Mouse (Mus musculus) liver, embryonic 13.5 days (tissue): ENCODE data around the gene Oprl1. TPM values are rescaled to one million over a fixed set of nuclear protein-coding genes. Genes with fewer than 3 reads are reported as not detected.

Source experiments
- ATAC-seq: fragments of 200-750 bp; cut with Nextera tagmentation; 2 replicates; pipeline ENCODE4 v1.8.0; 2017; ENCODE audit warnings: low read depth, mild to moderate bottlenecking, moderate number of reproducible peaks, moderate library complexity
- DNase-seq: peaks from one replicate; pipeline ENCODE4 v3.0.0; 2022
- H3K27ac ChIP-seq: fragments of 300-500 bp; sonication (generic); 2 replicates; pipeline ENCODE4 v1.5.1; 2015; ENCODE audit warnings: moderate library complexity, mild to moderate bottlenecking, inconsistent platforms
- H3K27me3 ChIP-seq: fragments of 300-500 bp; sonication (generic); 2 replicates; pipeline ENCODE4 v1.6.1; 2015; ENCODE audit warnings: mild to moderate bottlenecking, inconsistent platforms
- H3K36me3 ChIP-seq: fragments of 300-500 bp; sonication (generic); 2 replicates; pipeline ENCODE4 v1.6.1; 2015; ENCODE audit warnings: mild to moderate bottlenecking, inconsistent platforms
- H3K4me1 ChIP-seq: fragments of 300-500 bp; sonication (generic); replicated peaks from 2 replicates; pipeline ENCODE4 v1.6.1; 2015; ENCODE audit warnings: inconsistent platforms
- H3K4me2 ChIP-seq: fragments of 300-500 bp; sonication (generic); 2 replicates; pipeline ENCODE4 v1.6.1; 2015; ENCODE audit warnings: inconsistent platforms, mild to moderate bottlenecking, moderate library complexity
- H3K4me3 ChIP-seq: fragments of 300-500 bp; sonication (generic); replicated peaks from 2 replicates; pipeline ENCODE4 v1.5.1; 2015; ENCODE audit warnings: mild to moderate bottlenecking, inconsistent platforms
- H3K9ac ChIP-seq: fragments of 300-500 bp; sonication (generic); 2 replicates; pipeline ENCODE4 v1.6.1; 2015; ENCODE audit warnings: mild to moderate bottlenecking, inconsistent platforms
- H3K9me3 ChIP-seq: fragments of 300-500 bp; sonication (generic); replicated peaks from 2 replicates; pipeline ENCODE4 v1.6.1; 2016; ENCODE audit warnings: inconsistent platforms
- WGBS: fragments of 180-500 bp; shearing (Covaris S2); methylation state at CpG from one replicate; pipeline ENCODE4 v1.1.7; 2015; ENCODE audit not compliant: insufficient replicate concordance; 5-methylcytosine and 5-hydroxymethylcytosine counted together
- polyA plus RNA-seq: library from polyadenylated mRNA; unstranded; fragments of >200 nt; fragmentation: Nextera tagmentation; extraction: Ambion mirVana; gene quantifications from 2 replicates; pipeline ENCODE4 v1.2.1, GENCODE M21; 2015

Oprl1 gene
- polyA plus RNA-seq, 1 experiment from 2014 or later = 0.45 TPM

GRCm38 (mm10) chr2:181766672-181767557 is 52.1 kb downstream of the Oprl1 start:
- Histone ChIP-seq H3K36me3 (no peaks in the 10 kb centered on the region), H3K4me1 (no peaks in the 10 kb centered on the region), H3K4me2 (no peak overlapping the region), H3K9me3 (no peaks in the 10 kb centered on the region), H3K4me3 (no peak overlapping the region), H3K9ac (no peak overlapping the region), H3K27me3 (peaks cover 11% of the 10 kb centered on the region; the same call in 1 of the 2 replicates), H3K27ac (no peak overlapping the region)
- DNase-seq (no peak), ATAC-seq (no peak)
- 51% methylated on average over 14 of the region's 14 CpGs for WGBS

GRCm38 (mm10) chr2:181768451-181768850 is 53.6 kb downstream of the Oprl1 start:
- Histone ChIP-seq H3K36me3 (no peaks in the 10 kb centered on the region), H3K27me3 (peaks cover 8% of the 10 kb centered on the region; the same call in 1 of the 2 replicates), H3K9ac (no peak overlapping the region), H3K27ac (no peak overlapping the region), H3K4me2 (no peak overlapping the region), H3K4me3 (no peak overlapping the region), H3K4me1 (no peaks in the 10 kb centered on the region), H3K9me3 (no peaks in the 10 kb centered on the region)
- DNase-seq (no peak), ATAC-seq (no peak)

GRCm38 (mm10) chr2:181769397-181769796 is 54.6 kb downstream of the Oprl1 start:
- H3K27ac ChIP-seq = no peak overlapping the region
- no peak for ATAC-seq
- no peak overlapping the region for H3K4me2 ChIP-seq
- H3K4me1 ChIP-seq = no peaks in the 10 kb centered on the region
- 56% methylated on average over 2 of the region's 2 CpGs for WGBS
- H3K4me3 ChIP-seq = no peak overlapping the region
- no peaks in the 10 kb centered on the region for H3K36me3 ChIP-seq
- no peaks in the 10 kb centered on the region for H3K9me3 ChIP-seq
- no peak for DNase-seq
- H3K9ac ChIP-seq = no peak overlapping the region
- H3K27me3 ChIP-seq = no peaks in the 10 kb centered on the region

Other genes with a start within 250 kb of the Oprl1 start
- gene Abhd16b, start 221.8 kb upstream of the Oprl1 start, polyA plus RNA-seq = 0.06 TPM in 2 replicates
- gene Tpd52l2, start 217.9 kb upstream of the Oprl1 start, polyA plus RNA-seq = 83.0 and 87.8 TPM in 2 replicates
- 29.6 and 35.7 TPM in 2 replicates for gene Dnajc5, start 194.5 kb upstream of the Oprl1 start, polyA plus RNA-seq
- 19.8 and 22.1 TPM in 2 replicates for gene Uckl1, start 130.1 kb upstream of the Oprl1 start, polyA plus RNA-seq
- gene Prpf6, start 123.1 kb upstream of the Oprl1 start, polyA plus RNA-seq = 33.6 and 37.3 TPM in 2 replicates
- gene Zfp512b, start 122.2 kb upstream of the Oprl1 start, polyA plus RNA-seq = 8.4 and 9.0 TPM in 2 replicates
- gene Samd10, start 115.8 kb upstream of the Oprl1 start, polyA plus RNA-seq = 2.2 and 2.4 TPM in 2 replicates
- not detected in 2 replicates for gene Gm29797, start 58.0 kb upstream of the Oprl1 start, polyA plus RNA-seq
- 6.4 and 6.5 TPM in 2 replicates for gene Sox18, start 43.4 kb upstream of the Oprl1 start, polyA plus RNA-seq
- gene Tcea2, start 34.7 kb upstream of the Oprl1 start, polyA plus RNA-seq = 2.4 and 2.6 TPM in 2 replicates
- gene Rgs19, start 21.0 kb upstream of the Oprl1 start, polyA plus RNA-seq = 17.7 and 19.9 TPM in 2 replicates
- not detected in 2 replicates for gene Lkaaear1, start 16.6 kb upstream of the Oprl1 start, polyA plus RNA-seq
- gene Myt1, start 48.3 kb downstream of the Oprl1 start, polyA plus RNA-seq = 0.12 TPM in 1 of 2 replicates, not detected in the other
- 14.2 and 16.9 TPM in 2 replicates for gene Pcmtd2, start 122.8 kb downstream of the Oprl1 start, polyA plus RNA-seq
- 41.2 and 41.5 TPM in 2 replicates for gene Polr3k, start 149.3 kb downstream of the Oprl1 start, polyA plus RNA-seq